Mouse (Mus musculus) activated CD4-positive, CD25-positive, alpha-beta regulatory T cell, adult 4 months (primary cell): ENCODE data around the gene Gm9803. TPM values are rescaled to one million over a fixed set of nuclear protein-coding genes. Genes with fewer than 3 reads are reported as not detected.

Experiments
- ATAC-seq: one replicate; pipeline ENCODE4 v1.8.0; 2017
- polyA plus RNA-seq, 2 experiments: library from polyadenylated mRNA; unstranded; fragments of 100-300 nt; shearing (Covaris generic); gene quantifications; one replicate each; pipeline ENCODE4 v1.2.1; 2017

Gm9803 gene
- polyA plus RNA-seq, 2 experiments from 2014 or later = 33.4 to 45.0 TPM

DNA sequence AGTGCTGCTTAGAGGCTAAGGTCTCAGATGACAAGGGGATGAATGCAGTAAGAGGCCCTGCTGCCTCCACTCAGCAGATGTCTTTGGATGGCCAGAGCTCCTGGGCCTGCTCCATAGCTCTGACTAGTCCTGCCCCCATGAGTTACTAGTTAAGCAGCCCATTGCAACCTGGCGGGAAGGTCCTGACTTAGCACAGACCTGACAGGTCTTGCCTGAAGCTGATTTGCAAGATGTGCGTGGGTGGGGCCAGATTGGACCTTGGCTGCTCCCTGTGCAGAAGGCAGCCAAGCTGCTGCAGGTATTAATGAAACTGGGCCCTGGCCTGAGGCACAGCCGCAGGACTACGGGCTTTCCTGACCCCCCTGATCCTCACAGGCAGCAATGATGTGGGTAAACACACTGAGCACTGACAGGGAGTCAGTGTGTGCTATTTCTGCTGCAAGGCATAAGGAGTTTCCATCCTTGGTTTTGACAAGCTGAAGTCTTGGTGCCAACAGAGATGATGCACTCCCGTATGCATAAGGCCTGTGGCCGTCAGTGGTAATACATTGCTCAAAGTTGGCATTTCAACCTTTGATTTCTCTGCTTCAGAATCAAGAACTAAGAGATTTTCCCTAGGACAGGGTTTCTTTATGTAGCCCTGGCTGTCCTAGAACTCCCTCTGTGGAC, 6.8 kb upstream of the Gm9803 start:
- ATAC-seq = no peak

DNA sequence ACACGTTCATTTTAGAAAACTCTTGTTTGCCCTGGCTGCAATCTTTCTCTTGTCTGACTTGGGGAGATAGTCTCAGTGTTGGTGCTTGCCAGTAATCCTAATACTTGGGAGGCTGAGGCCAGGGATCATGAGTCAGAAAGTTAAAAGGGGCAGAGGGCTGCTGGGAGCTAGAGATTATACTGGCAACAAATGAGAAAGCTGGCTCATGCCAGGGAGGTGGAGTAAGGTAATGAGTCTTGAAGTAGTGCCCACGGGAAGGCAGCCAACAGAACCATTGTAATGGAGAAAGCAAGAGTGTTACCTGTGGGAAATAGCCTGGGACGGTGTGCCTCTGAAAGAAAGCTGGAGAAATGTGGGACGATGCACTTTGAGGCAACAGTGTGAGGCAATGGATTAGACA, 6.0 kb upstream of the Gm9803 start:
- ATAC-seq = no peak

DNA sequence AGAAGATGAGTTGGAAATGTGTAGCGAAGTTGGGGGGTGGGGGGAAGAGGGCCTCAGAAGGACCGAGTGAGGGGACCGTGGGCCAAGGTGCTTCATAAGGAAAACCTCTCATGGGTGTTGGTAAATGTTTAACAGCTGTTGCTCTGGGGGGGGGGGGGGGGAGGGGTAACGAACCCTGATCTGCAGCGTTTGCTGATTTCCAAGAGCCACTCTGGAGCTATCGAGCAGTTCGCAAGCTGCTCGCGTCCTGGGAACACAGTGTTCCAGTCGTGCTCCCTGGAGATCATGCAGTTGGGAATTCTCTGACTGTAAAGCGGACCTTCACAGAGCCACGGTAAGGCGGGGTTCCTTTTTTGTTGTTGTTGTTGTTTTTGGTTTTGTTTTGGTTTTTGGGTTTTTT, 5.5 kb upstream of the Gm9803 start:
- no peak for ATAC-seq

DNA sequence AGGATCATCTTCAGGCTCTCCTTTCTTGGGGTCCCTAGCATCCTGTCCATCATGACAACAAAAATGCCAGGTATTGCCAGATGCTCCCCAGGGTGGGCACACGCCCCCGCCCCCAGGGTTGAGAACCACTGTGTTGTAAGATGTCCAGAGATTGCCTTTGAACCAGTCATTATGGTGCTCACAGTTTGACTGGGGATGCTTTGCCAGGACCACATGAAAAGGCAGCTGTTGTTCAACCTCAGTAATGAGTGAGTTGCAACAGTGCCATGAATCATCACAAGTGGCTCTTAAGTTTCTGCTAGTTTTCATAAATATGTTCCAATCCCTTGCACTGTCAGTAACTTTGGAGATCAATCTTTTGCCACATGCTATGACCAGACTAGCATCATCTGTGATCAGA, 3.9 kb upstream of the Gm9803 start:
- ATAC-seq = no peak

GRCm38 (mm10) chr10:43527283-43528269, 3.7 kb downstream of the Gm9803 start:
- ATAC-seq = no peak

GRCm38 (mm10) chr10:43534382-43534781, 10.5 kb downstream of the Gm9803 start:
- ATAC-seq = no peak

DNA sequence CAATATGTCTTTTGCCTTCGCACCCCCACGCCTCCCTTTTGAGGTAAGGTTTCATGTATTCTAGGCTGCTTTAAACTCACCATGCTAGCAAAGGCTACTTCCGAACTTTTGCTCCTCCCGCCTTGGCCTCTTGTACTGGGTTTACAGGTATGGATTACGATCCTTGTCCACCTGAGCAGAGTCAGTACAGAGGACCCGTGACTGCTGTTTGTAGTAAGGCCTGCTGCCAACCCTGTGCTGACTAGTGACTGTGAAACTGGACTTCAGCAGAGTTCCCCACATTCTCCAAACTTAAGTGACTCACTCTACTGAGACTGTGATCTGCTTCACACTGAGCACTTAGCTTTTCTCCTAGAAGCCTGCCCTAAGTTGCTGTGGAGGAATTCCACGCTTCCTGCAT, 13.8 kb downstream of the Gm9803 start:
- ATAC-seq = no peak

DNA sequence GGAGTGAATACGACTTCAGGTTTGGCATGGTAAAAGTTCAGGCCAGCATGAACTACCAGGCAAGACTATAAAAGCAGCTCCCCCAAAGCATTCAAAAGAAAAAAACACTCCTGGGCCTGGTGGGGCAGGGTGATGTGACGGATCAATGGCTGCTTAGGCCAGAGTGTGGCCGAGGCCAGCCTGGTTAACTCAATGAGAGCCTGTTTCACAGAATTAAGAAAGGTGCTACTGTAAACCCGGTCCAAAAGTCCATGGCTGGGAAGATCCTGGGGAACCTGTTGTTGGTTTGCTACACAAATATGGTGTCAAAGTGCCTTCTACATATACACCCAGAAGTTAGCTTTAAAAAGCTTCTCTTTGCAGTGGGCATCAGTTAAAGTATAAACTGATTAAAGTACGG, 14.9 kb downstream of the Gm9803 start:
- no peak for ATAC-seq

GRCm38 (mm10) chr10:43539746-43540310, 15.9 kb downstream of the Gm9803 start:
- ATAC-seq = no peak

GRCm38 (mm10) chr10:43540442-43541152, 16.7 kb downstream of the Gm9803 start, which contains the start of gene 1700021F05Rik:
TSS of gene 1700021F05Rik (minus strand) at chr10:43540994.
- peak; percentile 95 for ATAC-seq

GRCm38 (mm10) chr10:43541153-43541544, 17.3 kb downstream of the Gm9803 start:
- no peak for ATAC-seq

- ATAC-seq = no peak
Measured at GRCm38 (mm10) chr10:43549411-43549810, 25.5 kb downstream of the Gm9803 start.

DNA sequence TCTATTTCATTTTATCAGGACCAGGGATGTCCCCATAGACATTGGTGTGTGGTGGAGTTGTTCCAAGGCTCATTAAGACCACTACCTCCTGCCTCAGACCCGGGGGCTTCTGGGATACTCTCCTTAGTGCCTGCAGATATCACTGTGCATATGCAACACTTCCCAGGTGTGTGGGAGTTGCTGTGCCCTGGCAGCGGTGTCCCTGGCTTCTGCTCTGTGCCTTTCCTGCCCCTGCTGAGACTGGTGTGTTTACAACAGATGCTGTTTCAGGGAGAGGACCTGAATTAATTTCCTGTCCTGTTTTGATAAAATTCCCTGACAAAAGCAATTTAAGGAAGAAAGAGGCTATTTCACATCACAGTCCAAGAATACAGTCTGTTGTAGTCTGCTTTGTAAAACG, 27.0 kb downstream of the Gm9803 start:
- no peak for ATAC-seq

DNA sequence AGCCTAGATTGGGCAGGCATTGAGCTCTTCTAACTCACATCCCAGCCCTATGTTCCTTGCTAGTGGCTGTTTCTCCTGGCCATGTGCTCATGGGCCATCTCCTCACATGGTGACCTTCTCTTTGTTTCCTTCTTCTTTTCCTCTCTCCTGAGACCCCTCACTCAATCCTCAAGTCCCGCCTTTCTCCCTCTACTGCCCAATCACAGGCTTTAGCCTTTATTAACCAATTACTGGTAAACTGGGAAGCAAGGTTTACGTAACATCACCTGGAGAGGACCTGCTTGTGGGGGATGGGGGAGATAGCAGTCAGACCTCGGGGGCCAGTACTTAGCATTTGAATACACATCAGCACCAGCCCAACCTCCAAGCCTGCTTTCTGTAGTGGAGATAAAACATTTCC, 27.5 kb downstream of the Gm9803 start:
- ATAC-seq = no peak

DNA sequence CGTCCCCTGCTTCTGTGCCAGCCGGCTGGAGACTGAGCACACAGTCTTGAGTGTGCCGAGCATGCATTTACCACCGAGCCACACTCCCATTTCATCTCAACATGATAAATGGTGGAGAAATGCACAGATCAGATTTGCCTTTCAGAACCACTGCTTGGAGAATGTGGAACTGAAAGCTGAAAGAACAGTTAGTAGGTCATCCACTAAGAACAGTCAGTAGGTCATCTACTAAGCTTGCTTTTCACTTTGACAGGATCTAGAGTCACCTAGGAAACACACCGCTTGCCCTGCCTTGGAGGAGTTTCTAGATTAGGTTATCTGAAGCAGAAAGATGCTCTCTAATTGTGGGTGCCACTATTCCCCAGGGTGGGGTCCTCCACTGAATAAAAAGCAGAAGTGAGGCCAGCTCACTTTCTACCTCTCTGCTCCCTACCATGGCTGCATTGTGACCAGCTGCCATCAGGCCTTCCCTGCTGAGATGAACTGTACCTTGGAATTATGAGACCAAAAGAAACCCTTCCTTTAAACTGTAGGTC, 33.8 kb downstream of the Gm9803 start:
- ATAC-seq = no peak

DNA sequence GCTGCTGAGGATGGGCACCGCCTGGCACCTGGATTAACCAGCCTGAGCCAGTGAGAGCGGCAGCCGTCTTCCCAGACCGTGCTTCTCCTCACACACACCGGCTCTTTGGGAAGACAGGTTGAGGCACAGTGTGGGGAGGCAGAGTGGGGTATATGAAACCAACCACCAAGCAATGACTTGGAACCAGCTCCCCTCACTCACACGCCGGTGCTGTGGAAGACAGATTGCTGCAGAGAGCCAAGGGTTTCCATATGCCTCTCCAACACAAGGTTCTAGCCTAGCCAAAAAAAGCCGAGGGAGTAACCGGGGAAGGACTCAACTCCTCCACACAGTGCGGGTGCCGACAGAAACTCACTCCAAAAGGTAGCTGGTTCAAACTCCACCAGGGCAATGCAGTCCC, 35.4 kb downstream of the Gm9803 start:
- ATAC-seq = no peak

GRCm38 (mm10) chr10:43560765-43561164, 36.9 kb downstream of the Gm9803 start:
- ATAC-seq = no peak

DNA sequence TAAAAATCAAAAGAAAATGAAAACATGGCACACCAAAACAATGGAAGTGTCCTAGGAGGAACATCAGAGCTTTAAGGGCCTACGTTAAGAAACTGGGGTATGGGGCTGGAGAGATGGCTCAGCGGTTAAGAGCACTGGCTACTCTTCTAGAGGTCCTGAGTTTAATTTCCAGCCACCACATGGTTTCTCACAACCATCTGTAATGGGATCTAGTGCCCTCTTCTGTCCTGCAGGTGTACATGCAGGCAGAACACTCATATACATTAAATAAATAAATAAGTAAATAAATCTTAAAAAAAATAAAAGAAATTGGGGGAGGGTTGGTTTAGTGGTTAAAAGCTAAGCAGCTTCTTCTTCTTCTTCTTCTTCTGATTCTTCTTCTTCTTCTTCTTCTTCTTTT, 37.4 kb downstream of the Gm9803 start:
- no peak for ATAC-seq
